Mouse (Mus musculus): ENCODE measurements around the gene Abcc3.

Gene Abcc3

GRCm38 (mm10) chr11:94323271-94323925 lies 69.4 kb downstream of the Abcc3 start:
- DNase-seq, result no peak

- DNase-seq, result no peak
Observed at GRCm38 (mm10) chr11:94322636-94323035, 70.2 kb downstream of the Abcc3 start.

GRCm38 (mm10) chr11:94321931-94322400 lies 70.8 kb downstream of the Abcc3 start, which contains the start of gene Luc7l3:
Gene Luc7l3 (minus strand): TSS chr11:94321988.
- DNase-seq, result peak; percentile 95

- peak; percentile 55 for DNase-seq
Observed at GRCm38 (mm10) chr11:94320969-94321930, 71.5 kb downstream of the Abcc3 start.

- no peak for DNase-seq
Observed at GRCm38 (mm10) chr11:94318056-94318455, 74.7 kb downstream of the Abcc3 start.

GRCm38 (mm10) chr11:94317515-94317914 lies 75.3 kb downstream of the Abcc3 start:
- no peak for DNase-seq

GRCm38 (mm10) chr11:94317014-94317413 lies 75.8 kb downstream of the Abcc3 start:
- no peak for DNase-seq

- no peak for DNase-seq
Observed at GRCm38 (mm10) chr11:94316528-94316927, 76.3 kb downstream of the Abcc3 start.

GRCm38 (mm10) chr11:94315308-94315707 lies 77.5 kb downstream of the Abcc3 start:
- no peak for DNase-seq

- no peak for DNase-seq
Observed at GRCm38 (mm10) chr11:94314098-94314652, 78.6 kb downstream of the Abcc3 start.

- no peak for DNase-seq
Observed at GRCm38 (mm10) chr11:94312733-94313132, 80.1 kb downstream of the Abcc3 start.

- DNase-seq, result no peak
Observed at GRCm38 (mm10) chr11:94294996-94295845, 97.6 kb downstream of the Abcc3 start.
